Mouse (Mus musculus) c-Kit-positive CD71-positive TER-119-negative erythroid progenitor cells, embryonic 14.5 days (primary cell): ENCODE data around the gene Nos1ap.

ENCODE experiments used
- DNase-seq: peaks from one replicate; pipeline ENCODE4 v3.0.0-alpha.2; 2013; ENCODE audit warnings: low read depth

The Nos1ap gene

DNA sequence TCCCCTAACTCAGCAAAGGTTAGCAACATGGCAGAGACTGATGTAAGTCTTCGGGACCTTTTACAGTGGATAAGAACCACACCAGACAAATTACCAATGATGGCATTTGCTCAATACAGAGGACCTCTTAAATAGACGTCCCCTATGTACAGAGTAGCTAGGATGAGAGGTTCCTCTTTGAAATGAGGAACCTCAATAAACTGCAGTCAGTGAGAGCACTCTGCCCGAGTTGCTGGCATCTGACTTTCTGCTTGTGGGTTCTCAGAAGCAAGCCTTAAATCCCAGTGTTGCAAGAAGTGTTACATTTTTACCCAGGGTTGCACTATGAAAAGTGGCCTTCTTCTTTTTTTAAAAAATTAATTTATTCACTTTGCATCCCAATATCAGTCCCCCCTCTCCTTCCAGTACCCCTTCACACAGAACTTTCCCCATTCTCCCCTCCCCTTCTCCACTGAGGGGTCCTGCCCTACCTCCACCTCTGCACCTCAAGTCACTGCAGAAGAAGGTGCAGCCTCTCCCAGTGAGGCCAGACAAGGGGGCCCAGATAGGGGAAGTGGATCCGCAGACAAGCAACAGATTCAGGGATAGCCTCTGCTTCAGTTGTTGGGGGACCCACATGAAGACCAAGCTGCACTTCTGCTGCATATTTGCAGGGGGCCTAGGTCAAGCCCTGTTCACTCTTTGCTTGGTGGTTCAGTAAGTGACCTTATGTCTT lies 307.1 kb downstream of the Nos1ap start:
- no peak for DNase-seq

- DNase-seq: no peak
Observed at GRCm38 (mm10) chr1:170277016-170277415, 312.6 kb downstream of the Nos1ap start, which contains the start of gene Sh2d1b1. Sh2d1b1 (plus strand) TSS chr1:170277320.

GRCm38 (mm10) chr1:170273252-170273651 lies 316.4 kb downstream of the Nos1ap start:
- DNase-seq: no peak

DNA sequence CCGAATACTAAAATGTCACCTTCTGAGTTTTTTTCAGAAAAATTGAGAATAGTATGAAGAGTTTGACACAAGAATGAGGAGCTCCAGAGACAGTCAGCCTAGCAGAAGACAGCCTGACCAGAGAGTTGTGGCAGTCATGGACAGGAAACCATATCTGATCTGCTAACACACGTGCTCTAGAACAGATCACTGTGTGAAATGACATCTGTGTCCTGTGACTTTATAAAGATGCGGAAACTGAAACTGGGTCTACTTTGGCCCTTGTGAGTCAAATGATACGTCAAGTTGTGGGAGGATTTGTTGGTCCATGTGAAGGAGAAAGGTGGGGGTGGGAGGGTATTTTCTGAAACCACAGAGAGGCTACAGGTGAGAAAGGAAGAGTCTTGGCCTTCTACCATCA lies 319.0 kb downstream of the Nos1ap start:
- DNase-seq: no peak

DNA sequence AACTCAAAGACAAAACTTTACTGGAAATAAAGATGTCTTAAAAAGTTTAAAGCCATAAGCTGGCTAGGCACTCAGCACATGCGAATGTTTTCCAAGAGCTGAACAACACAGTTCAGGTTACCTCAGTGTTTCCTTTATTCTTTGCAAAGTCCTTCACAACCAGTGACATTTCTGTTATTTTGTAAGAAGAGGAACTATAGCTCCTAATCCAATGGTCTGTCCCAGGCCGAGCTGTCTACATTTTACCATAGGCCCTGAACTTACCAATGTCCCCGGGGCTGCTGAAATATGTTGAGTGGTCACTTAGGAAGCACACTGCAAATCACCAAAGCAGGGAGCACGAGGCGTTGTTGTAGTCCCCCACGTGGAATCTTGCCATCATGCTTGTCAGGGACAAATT lies 319.4 kb downstream of the Nos1ap start:
- DNase-seq: no peak

- DNase-seq: peak; percentile 50
Observed at GRCm38 (mm10) chr1:170255560-170255910, 334.1 kb downstream of the Nos1ap start.

GRCm38 (mm10) chr1:170254893-170255559 lies 334.6 kb downstream of the Nos1ap start:
- no peak for DNase-seq
